Mouse (Mus musculus) cortical plate, adult 2 months (tissue): ENCODE data around the gene Cux2.

Experiments used
- CTCF ChIP-seq: fragments of 200-500 bp; IDR thresholded peaks from 2 replicates; pipeline ENCODE4 v1.5.1; 2011; ENCODE audit warnings: mild to moderate bottlenecking, control low read depth, low read length; ENCODE audit not compliant: insufficient read depth; ENCODE audit errors: extremely low read depth
- POLR2A ChIP-seq: fragments of 200-500 bp; IDR thresholded peaks from 2 replicates; pipeline ENCODE4 v1.6.1; 2011; ENCODE audit warnings: mild to moderate bottlenecking, low read length, control low read depth; ENCODE audit not compliant: insufficient read depth; ENCODE audit errors: extremely low read depth

- TF ChIP-seq CTCF (no peak), POLR2A (no peak)
These were observed 262 bp downstream of the Cux2 start for GRCm38 (mm10) chr5:122049664-122050016.
